Mouse (Mus musculus): ENCODE measurements around the gene Dnajc16.

The Dnajc16 gene

GRCm38 (mm10) chr4:141763476-141763875 is 27.3 kb downstream of the Dnajc16 start:
- peak; percentile 49 for DNase-seq (ENCODE audit: low spot score)

GRCm38 (mm10) chr4:141762102-141762598 is 28.6 kb downstream of the Dnajc16 start:
- DNase-seq (ENCODE audit: low spot score), result no peak

- DNase-seq (ENCODE audit: low spot score), result no peak
Measured at GRCm38 (mm10) chr4:141760942-141761341, 29.8 kb downstream of the Dnajc16 start.

- no peak for DNase-seq (ENCODE audit: low spot score)
Measured at GRCm38 (mm10) chr4:141758874-141759542, 31.7 kb downstream of the Dnajc16 start.

GRCm38 (mm10) chr4:141757124-141757523 is 33.6 kb downstream of the Dnajc16 start:
- DNase-seq (ENCODE audit: low spot score), result no peak

GRCm38 (mm10) chr4:141755375-141755930 is 35.3 kb downstream of the Dnajc16 start:
- no peak for DNase-seq (ENCODE audit: low spot score)

- DNase-seq (ENCODE audit: low spot score), result no peak
Measured at GRCm38 (mm10) chr4:141752076-141752421, 38.7 kb downstream of the Dnajc16 start.

- DNase-seq (ENCODE audit: low spot score), result no peak
Measured at GRCm38 (mm10) chr4:141751419-141752075, 39.2 kb downstream of the Dnajc16 start.

GRCm38 (mm10) chr4:141750826-141751225 is 39.9 kb downstream of the Dnajc16 start:
- no peak for DNase-seq (ENCODE audit: low spot score)

- peak; percentile 51 for DNase-seq (ENCODE audit: low spot score)
Measured at GRCm38 (mm10) chr4:141749557-141749956, 41.2 kb downstream of the Dnajc16 start.

GRCm38 (mm10) chr4:141746578-141747346 is 44.0 kb downstream of the Dnajc16 start, which contains the start of gene Agmat:
TSS of gene Agmat (plus strand) at chr4:141746672.
- DNase-seq (ENCODE audit: low spot score), result no peak

- DNase-seq (ENCODE audit: low spot score), result no peak
Measured at GRCm38 (mm10) chr4:141742381-141742780, 48.4 kb downstream of the Dnajc16 start.

GRCm38 (mm10) chr4:141741856-141742255 is 48.9 kb downstream of the Dnajc16 start:
- DNase-seq (ENCODE audit: low spot score), result no peak

- DNase-seq (ENCODE audit: low spot score), result no peak
Measured at GRCm38 (mm10) chr4:141738015-141738414, 52.7 kb downstream of the Dnajc16 start.

- DNase-seq (ENCODE audit: low spot score), result no peak
Measured at GRCm38 (mm10) chr4:141736856-141737255, 53.9 kb downstream of the Dnajc16 start.

- no peak for DNase-seq (ENCODE audit: low spot score)
Measured at GRCm38 (mm10) chr4:141735206-141735560, 55.5 kb downstream of the Dnajc16 start.

GRCm38 (mm10) chr4:141734446-141735205 is 56.1 kb downstream of the Dnajc16 start:
- peak; percentile 89 for DNase-seq (ENCODE audit: low spot score)

GRCm38 (mm10) chr4:141731766-141732165 is 59.0 kb downstream of the Dnajc16 start:
- DNase-seq (ENCODE audit: low spot score), result no peak

GRCm38 (mm10) chr4:141730401-141730800 is 60.3 kb downstream of the Dnajc16 start:
- no peak for DNase-seq (ENCODE audit: low spot score)

GRCm38 (mm10) chr4:141729266-141729665 is 61.5 kb downstream of the Dnajc16 start:
- DNase-seq (ENCODE audit: low spot score), result no peak

GRCm38 (mm10) chr4:141725738-141726137 is 65.0 kb downstream of the Dnajc16 start:
- no peak for DNase-seq (ENCODE audit: low spot score)

- no peak for DNase-seq (ENCODE audit: low spot score)
Measured at GRCm38 (mm10) chr4:141725277-141725676, 65.5 kb downstream of the Dnajc16 start.

All from testis, postnatal 10 days (tissue).